Mouse (Mus musculus): ENCODE results near the gene Stip1.

Stip1 gene

DNA sequence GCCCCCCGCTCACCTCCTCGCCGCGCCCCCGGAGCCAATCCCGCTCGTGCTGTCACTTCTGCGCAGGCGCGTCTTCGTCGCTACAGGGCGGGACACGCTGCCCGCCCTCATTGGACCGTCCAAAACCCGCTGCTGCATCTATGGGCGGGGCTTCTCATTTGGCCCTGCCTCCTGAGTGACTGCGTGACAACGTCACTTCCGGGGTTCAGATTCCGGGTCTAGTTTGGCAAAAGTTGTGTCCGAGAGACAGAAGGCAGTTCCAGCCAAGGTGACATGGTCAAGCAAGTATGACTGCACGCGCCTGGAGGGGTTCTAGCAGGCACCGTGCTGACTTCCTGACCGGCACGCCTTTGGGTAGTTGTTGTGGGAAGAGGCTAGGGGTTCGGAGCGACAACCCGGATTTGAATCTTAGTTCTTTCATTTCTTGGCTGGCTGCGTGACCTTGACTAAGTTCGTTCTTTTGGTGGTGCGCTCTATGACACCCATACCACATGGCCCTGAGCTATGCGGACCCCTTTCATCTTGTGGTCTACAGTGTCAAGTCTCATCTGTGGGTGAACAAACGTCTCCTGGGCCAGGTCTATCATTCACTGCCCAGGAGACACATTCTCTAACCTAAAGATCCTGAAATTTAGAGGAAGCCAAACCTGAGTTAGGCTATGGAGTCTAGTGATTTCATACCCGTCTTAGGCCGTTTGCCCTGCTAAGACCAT, 59.2 kb downstream of the Stip1 start, which contains the start of gene Fkbp2:
Gene Fkbp2 (minus strand): TSS at position 121 of the 713 bp plus-strand sequence.
- DNase-seq = peak; percentile 99

DNA sequence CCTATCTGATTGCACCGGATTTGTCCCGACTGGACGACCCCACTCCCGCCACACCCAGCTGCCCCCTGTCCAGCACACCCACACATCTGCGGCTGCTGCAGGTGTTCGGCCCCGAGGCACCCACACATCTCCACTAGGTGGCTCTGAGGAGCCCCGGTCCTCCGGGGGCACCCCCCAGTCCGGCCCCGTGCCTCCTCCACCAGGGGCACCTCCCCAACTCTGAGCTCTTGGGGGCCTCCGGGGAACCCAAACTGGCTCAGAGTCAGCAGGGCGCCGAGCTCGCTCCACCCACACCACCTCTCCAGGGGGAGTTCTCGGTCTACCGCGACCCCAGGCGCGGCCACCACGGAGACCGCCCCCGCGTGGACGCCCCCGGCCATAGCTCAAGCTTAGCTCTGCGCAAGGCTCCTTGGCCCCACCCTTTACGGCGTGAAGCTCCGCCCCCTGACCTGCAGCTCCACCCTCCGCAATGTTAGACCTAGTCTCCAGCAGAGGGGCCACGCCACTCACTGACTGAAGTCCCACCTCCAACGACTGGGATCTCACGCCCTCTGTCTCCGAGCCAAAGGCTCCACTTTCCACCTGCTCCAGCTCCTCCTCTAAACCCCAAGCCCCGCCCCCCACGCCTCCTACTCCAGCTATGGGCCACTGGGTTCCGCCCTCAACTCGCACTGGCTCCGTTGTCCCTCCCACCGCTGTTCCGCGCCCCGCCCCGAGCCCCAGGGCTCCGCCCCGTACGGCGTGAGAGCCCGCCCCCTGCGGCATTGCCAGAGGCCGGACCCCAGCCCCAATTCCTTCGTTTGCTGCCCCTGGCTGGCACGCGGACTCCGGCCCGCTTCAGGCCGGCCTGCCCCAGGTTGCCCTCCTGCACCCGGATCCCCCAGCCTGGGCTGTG, 60.0 kb downstream of the Stip1 start:
- DNase-seq = peak; percentile 100

DNA sequence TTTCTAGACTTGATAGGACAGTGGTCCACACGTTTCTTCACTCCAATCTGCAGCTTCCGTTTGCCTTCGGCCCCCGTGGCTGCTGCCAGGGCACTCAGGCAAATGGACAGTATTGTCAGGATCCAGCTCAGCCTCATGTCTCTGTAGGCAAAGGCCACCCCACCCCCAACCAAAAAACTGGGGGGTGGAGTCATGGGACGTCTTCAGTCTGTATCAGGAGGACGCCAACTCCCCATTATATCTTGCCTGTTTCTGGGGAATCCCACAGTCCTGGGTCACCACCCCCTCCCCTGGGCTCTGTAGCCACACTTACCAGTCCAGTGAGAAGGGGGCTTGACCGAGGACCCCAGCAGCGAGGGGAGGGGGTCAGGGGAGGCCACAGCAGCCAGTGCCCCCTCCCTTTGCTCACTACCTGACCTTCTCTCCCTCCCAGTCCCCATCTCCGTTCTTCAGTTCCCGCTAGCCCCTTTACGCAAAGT, 60.7 kb downstream of the Stip1 start:
- peak; percentile 69 for DNase-seq

DNA sequence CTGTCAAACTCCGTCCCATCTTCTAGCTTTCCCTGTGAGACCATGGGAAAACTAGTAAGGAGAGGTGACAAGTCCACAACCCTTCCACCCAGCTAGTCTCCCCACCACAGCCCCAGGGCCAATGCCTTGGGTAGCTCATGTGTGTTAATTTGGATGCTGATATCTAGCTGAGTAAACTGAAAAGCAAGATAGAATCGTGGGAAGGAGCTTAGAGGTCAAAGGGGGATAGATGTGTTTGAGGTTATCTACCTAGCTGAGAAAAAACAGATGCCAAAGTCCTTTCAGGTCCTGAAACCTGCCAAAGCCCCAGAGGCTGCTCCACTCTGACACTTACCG, 61.2 kb downstream of the Stip1 start:
- DNase-seq = no peak

DNA sequence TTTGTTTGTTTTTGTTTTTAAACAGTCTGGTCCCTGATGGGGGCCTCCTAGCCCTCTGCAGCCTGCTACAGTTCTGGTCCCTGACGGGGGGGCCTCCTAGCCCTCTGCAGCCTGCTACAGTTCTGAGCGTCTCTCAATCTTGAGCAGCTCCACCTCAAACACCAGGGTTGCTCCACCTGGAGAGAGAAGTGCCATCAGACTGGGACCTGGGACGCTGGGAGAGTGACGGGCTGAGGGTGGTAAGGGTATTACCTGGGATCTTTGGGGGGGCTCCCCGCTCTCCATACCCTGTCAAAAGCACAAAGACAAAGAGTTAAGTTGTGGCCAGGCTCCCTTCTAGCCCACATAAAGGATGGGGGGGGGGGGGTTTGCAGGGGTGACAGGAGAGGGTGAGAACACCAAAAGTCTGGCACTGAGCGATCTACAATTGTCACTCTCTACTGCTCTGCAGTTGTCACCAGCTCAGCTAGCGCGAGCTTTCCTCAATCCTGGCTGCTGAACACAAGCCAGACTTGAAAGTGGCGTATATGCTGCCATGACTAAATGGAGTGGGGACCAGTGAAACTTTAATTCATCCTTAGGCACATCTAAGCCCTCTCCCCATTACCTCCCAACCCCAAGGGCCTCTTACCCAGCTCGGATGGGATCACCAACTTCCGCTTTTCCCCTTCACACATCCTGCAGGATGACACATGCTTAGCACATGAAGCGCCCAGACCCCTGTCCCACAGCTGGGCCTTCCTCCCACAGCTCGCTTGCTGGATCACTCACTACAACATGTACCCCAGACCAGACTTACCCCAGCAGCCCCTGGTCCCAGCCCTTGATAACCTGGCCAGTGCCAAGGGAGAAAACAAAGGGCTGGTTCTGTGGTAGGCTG, 61.8 kb downstream of the Stip1 start:
- DNase-seq = peak; percentile 39

DNA sequence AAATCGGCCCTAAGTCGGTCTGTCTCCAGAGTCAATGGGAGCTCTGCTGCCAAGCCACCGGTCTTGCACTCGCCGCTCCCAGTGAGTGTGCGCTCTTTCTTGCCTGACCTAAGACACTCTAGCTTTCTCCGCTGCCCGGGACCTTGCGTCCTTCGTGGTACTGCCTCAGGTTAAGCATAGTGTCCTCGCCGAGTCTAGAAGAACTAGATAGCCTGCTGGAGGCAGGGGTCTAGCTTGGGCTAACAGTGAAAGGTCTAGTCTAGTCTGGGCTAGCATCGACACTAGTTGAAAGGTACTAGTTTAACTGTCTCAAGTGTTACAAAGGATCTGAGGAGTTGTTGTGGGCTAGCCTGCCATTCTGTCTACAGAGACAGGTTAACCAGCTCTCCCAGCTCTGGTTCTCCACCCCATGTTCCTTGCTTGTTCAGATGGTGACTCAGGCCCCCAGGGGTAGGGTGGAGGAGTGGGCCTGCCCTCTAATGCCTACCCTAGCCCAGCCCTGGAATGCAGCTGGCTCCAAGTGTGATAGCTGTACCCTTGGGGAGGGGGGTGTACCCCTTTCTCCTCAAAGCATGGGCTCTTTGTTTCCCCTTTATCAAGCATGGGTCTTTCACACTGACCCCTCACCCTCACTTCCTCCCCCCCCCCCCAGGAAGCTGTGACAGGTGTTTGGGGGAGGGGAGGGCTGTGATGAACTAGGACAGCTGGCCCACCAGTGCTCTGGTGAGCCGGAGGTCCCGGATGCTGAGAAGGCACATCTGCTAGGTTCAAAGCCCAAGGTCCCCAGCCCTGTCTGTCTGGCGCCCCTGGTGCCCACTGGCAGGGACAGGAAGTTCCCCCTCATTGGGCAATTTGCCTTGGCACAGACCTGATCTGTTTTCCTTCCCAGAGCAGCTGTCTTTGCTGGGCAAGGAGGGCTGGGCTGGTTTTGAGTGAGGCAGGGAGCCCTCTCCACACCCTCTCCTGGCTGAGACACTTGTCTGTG, 63.9 kb downstream of the Stip1 start, which contains the start of gene Plcb3:
Gene Plcb3 (minus strand): TSS at position 934 of the 985 bp plus-strand sequence.
- DNase-seq = peak; percentile 89

DNA sequence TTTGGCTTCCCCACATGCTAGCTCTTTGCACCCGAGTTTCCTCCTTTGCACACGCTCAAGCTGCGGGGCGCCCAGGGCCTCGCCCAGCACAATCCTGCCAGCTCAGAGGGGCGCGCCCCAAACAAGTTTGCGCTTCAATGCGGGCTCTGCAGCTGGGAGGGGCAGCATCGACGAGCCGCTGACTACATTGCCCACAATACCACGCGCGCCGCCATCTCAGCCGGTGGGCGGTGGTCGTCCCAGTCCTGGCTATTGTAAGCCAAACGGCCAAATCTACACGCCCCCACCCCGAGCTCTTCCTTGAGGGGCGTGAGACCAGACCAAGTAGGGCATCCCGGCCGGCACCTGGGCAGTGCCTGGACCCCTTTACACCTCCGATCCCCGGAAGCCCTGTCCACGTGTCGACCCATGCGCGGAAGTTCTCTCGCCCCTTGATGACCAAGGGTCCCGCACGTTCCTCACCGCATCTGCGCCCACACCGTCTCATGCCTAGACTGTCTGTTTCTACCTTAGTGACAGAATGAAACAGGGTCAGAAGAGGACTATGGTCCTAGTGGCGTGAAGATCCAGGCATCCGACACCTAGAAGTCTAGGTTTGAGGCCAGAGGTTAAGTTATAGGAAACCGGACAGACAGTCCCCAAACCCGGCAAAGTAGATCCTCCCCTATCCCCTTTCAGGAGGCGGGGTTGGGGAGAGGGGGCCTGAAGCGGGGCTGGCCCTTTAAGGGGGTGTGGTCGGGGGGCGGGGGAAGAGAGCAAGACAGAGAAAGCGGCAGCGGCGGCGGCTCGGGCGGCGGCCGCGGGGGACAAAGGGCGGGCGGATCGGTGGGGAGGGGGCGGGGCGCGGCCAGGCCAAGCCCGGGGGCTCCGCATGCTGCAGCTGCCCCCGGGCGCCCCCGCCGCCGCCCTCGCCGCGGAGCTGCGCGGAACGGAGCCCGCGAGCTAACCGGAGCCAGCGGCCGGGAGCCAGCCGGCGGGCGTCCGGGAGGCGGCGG, 65.3 kb downstream of the Stip1 start, which contains the start of gene Ppp1r14b:
Gene Ppp1r14b (plus strand): TSS at position 758 of the 995 bp plus-strand sequence.
- DNase-seq = peak; percentile 91

DNA sequence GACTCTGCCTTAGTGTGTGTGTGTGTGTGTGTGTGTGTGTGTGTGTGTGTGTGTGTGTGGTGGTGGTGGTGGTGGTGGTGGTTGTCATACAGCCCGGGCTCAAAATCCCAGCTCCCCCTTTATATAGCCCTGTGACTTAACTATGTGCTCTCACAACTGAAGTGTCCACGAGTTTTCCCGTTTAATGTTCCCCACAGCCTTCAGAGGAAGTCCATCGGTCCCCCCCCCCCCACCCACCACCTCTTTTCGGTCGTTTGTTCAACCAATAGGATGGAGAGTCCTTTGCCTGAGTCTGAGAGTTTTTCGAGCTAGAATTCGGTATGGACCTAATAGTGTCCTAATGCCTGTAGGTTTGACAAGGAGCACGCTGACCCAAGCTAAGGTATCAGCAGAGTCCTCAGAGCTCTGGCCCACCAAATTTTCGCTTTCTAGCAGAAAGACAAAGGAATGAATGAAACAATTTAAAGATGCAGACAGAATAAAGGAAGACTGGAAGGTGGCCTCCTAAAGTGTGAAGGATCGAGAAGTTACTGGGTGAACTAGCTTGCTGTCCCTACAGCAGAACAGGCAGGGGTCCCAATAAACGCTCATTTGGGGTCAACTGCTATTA, 66.1 kb downstream of the Stip1 start:
- no peak for DNase-seq

DNA sequence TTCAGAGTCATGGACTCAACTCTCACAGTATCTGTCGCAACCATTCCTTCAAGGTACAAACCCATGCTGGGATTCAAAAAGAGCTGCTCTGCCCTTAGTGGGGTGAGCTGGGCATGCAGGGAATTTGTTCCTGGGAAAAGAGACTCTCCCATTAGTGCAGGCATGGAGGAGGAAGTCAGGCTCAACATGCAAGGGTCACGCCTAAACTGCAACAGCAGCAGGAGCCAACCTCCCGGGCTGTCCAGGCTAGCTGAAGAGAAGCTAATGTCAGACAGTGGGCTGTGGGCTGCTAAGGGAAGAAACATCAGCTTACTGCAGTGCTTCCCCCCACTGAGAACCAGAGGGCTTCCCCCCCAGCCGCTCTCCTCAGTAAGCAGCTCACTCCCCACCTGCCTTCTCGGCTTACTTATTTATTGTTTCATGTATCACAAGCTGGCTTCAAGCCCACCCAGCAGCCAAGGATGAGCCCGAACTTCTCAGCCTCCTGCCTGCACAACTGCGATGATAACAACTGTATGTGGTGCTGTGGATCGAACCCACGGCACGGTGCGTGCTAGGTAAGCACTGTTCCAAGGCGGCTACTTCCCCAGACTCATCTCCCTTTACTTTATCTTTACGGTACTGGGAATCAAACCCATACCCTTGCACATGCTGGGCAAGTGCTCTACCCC, 67.4 kb downstream of the Stip1 start:
- DNase-seq = no peak

DNA sequence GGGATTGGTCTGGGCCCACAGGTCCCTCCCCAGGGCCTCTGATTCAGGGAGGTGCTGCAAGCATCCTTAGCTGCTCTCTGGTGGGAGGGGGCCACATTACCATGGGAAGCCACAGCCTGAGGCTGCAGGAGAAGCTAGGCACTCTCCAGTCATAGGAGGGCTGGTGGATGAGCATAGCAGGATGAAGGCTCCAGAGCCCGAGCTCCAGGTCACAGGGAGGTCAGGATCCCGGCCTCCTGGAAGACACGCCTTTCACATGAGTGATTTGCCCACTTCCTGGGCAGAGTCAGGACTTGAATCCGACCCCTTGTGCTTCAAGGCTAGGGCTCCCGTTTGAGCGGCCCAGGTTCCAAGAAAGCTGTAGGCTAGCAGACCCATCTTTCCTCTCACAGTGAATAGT, 68.1 kb downstream of the Stip1 start:
- DNase-seq = no peak

Measured in thymus, postnatal 4 days (tissue).